Mouse (Mus musculus): ENCODE measurements around the gene Spdl1. TPM values are rescaled to one million over a fixed set of nuclear protein-coding genes. Genes with fewer than 3 reads are reported as not detected.
A peak's percentile ranks its signal among the peaks of the same experiment; 100 is the strongest.

The Spdl1 gene
- 45.2 and 56.1 TPM in 2 replicates for total RNA-seq (2012; rRNA removed)
- total RNA-seq (2014; rRNA removed): 72.8 and 77.1 TPM in 2 replicates
- 61.1 and 68.0 TPM in 2 replicates for polyA plus RNA-seq (2012; ENCODE audit: insufficient read length, low read depth)

- peaks cover 40% of the 10 kb centered on the region for H3K79me2 ChIP-seq (replicated peaks; ENCODE audit: control insufficient read depth, extremely low read depth, insufficient read depth, poor library complexity, severe bottlenecking)
- no peaks in the 10 kb centered on the region for H3K9me3 ChIP-seq (replicated peaks; ENCODE audit: low read length)
- H3K9ac ChIP-seq (ENCODE audit: insufficient read depth, low read depth): peak within 1 kb of the TSS; percentile 69
- H3K27me3 ChIP-seq (replicated peaks): peaks cover 6% of the 10 kb centered on the region
- TF ChIP-seq JUN (IDR thresholded peaks at IDR 0.05; ENCODE audit: insufficient read depth, low read depth, low read length) (no peak), MEF2A (IDR thresholded peaks at IDR 0.05; ENCODE audit: borderline replicate concordance, low read depth, low read length) (peak; percentile 42; the same call in 1 of the 2 replicates), POLR2AphosphoS2 (IDR thresholded peaks at IDR 0.05; ENCODE audit: low read depth, low read length) (peak; percentile 87), RCOR1 (conservative IDR thresholded peaks at IDR 0.05; ENCODE audit: low read depth, low read length) (no peak), MAX (IDR thresholded peaks at IDR 0.05; ENCODE audit: low read length) (peak; percentile 48), NRF1 (IDR thresholded peaks at IDR 0.05; ENCODE audit: low read depth, low read length) (peak; percentile 94), KAT2A (IDR thresholded peaks at IDR 0.05; ENCODE audit: insufficient replicate concordance, low read length) (no peak), TCF12 (IDR thresholded peaks at IDR 0.05; ENCODE audit: low read depth, low read length) (peak; percentile 71), NELFE (IDR thresholded peaks at IDR 0.05; ENCODE audit: low read depth, low read length) (peak; percentile 96), RAD21 (IDR thresholded peaks at IDR 0.05; ENCODE audit: low read depth, low read length) (no peak), E2F4 (IDR thresholded peaks at IDR 0.05; ENCODE audit: insufficient replicate concordance, low read depth, low read length) (peak; percentile 84; the same call in 1 of the 2 replicates), BHLHE40 (IDR thresholded peaks at IDR 0.05; ENCODE audit: low read depth, low read length) (peak; percentile 81), JUND (conservative IDR thresholded peaks at IDR 0.05; ENCODE audit: low read depth, low read length) (no peak), SIN3A (IDR thresholded peaks at IDR 0.05; ENCODE audit: low read length) (peak; percentile 88), MYC (IDR thresholded peaks at IDR 0.05; ENCODE audit: low read depth, low read length) (peak; percentile 19; the same call in 1 of the 2 replicates), IRF4 (IDR thresholded peaks at IDR 0.05; ENCODE audit: low read depth, low read length) (peak; percentile 42; the same call in 1 of the 2 replicates), UBTF (IDR thresholded peaks at IDR 0.05; ENCODE audit: low read depth, low read length) (0 out of 2 replicates have a peak, but pooled peaks have one; percentile 56), ZMIZ1 (IDR thresholded peaks at IDR 0.05; ENCODE audit: low read depth, low read length) (peak; percentile 57), MXI1 (IDR thresholded peaks at IDR 0.05; ENCODE audit: low read depth, low read length) (peak; percentile 95), ELF1 (IDR thresholded peaks at IDR 0.05; ENCODE audit: low read depth, low read length) (peak; percentile 76), CHD2 (IDR thresholded peaks at IDR 0.05; ENCODE audit: low read length) (peak; percentile 100), TBP (conservative IDR thresholded peaks at IDR 0.05; ENCODE audit: low read depth, low read length) (peak; percentile 92), POLR2A (IDR thresholded peaks at IDR 0.05; ENCODE audit: low read depth, low read length) (peak; percentile 99), HCFC1 (IDR thresholded peaks at IDR 0.05; ENCODE audit: low read depth, low read length) (peak; percentile 85), GABPA (IDR thresholded peaks at IDR 0.05; ENCODE audit: insufficient replicate concordance, low read depth, low read length) (no peak), MAZ (IDR thresholded peaks at IDR 0.05; ENCODE audit: low read depth, low read length) (no peak)
- peaks cover 16 to 30% of the 10 kb centered on the region in 2 experiments for H3K36me3 ChIP-seq (replicated peaks in 1 of 2; ENCODE audit: control insufficient read depth in 1 of 2, insufficient read depth in 1 of 2, low read length in 1 of 2)
- peak within 1 kb of the TSS; percentile 84 for H3K4me2 ChIP-seq (ENCODE audit: insufficient read depth, low read depth, poor library complexity, severe bottlenecking)
- H3K4me3 ChIP-seq (replicated peaks in 1 of 3; ENCODE audit: low read depth in 2 of 3, low read length in 2 of 3, poor library complexity in 1 of 3): peak within 1 kb of the TSS; percentile 68 to 100 (median 76)
- dilution Hi-C loops (cut with MboI; ENCODE audit: extremely low pct_ligation_motif_present, extremely low pct_unique_long_range_greater_than_20kb, low sequenced_read_pairs) (no loop called here), in situ Hi-C loops (cut with MboI; ENCODE audit: low pct_ligation_motif_present, low pct_unique_long_range_greater_than_20kb, low sequenced_read_pairs) (loop anchor here (25.0 kb wide), 1 partner anchor 1004 kb away; the partner anchor contains the start of gene Rars)
- H3K4me1 ChIP-seq (ENCODE audit: control insufficient read depth in 1 of 2, insufficient read depth in 2 of 2): peaks cover 2 to 29% of the 10 kb centered on the region in 2 experiments; a peak in 3 of 4 replicates
- peak; percentile 99 for DNase-seq (ENCODE audit: extremely low read depth)
- peak within 1 kb of the TSS; percentile 40; the same call in 1 of the 2 replicates for H3K27ac ChIP-seq (ENCODE audit: insufficient read depth, low read depth)
Measured at GRCm38 (mm10) chr11:34833318-34834086, at the start of gene Spdl1. TSS of gene Spdl1 (minus strand) at chr11:34833641.

Data from CH12.LX (cell line).